Mouse (Mus musculus) thymus, adult 2 months (tissue): Measurements from ENCODE around the gene Zc3h10.

Experiments used
- CTCF ChIP-seq: fragments of 200-500 bp; IDR thresholded peaks from 2 replicates; pipeline ENCODE4 v1.5.1; 2012; ENCODE audit warnings: mild to moderate bottlenecking, control low read depth, low read length, moderate library complexity, borderline replicate concordance; ENCODE audit not compliant: control insufficient read depth, poor library complexity, insufficient read depth; ENCODE audit errors: extremely low read depth
- POLR2A ChIP-seq: fragments of 200-500 bp; IDR thresholded peaks from 2 replicates; pipeline ENCODE4 v1.6.1; 2012; ENCODE audit warnings: mild to moderate bottlenecking, low read length, control low read depth, moderate library complexity; ENCODE audit not compliant: control insufficient read depth, poor library complexity, insufficient read depth; ENCODE audit errors: extremely low read depth

GRCm38 (mm10) chr10:128535624-128536265, 11.8 kb downstream of the Zc3h10 start:
- TF ChIP-seq CTCF (no peak), POLR2A (no peak)
